Mouse (Mus musculus) retina, postnatal 7 days (tissue): Measurements from ENCODE around the gene Endod1.
"Not testable (repeated sequence)": the region's sequence is repeated elsewhere in the genome, so short reads cannot be mapped to it uniquely, and the experiment has no call there.

Experiments used
- DNase-seq: peaks from one replicate; pipeline ENCODE4 v3.0.0-alpha.2; 2012; ENCODE audit warnings: low read depth, low spot score

The Endod1 gene

GRCm38 (mm10) chr9:14380386-14381285 is 671 bp downstream of the Endod1 start:
- peak; percentile 69 for DNase-seq

GRCm38 (mm10) chr9:14379769-14380385 is 1.4 kb downstream of the Endod1 start:
- no peak for DNase-seq

DNA sequence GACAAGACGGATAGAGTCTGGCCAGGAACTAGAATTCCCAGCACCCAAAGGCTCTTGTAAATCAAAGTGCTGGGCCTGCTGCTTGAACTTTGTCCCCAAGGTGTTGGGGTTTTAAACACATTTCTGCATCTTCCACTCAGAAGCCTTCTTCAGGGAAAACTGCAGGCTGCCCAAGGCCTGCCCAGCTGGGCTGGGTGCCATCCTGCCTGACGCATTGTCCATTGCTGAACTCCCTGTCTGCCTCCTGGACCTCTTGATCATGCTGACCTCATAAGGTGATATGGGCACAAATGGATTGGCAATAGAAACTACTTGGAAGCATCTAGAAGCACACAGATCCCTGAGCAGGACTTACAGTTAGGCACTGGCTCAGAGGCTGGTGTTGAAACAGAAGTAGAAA is 3.2 kb downstream of the Endod1 start:
- DNase-seq, result no peak

DNA sequence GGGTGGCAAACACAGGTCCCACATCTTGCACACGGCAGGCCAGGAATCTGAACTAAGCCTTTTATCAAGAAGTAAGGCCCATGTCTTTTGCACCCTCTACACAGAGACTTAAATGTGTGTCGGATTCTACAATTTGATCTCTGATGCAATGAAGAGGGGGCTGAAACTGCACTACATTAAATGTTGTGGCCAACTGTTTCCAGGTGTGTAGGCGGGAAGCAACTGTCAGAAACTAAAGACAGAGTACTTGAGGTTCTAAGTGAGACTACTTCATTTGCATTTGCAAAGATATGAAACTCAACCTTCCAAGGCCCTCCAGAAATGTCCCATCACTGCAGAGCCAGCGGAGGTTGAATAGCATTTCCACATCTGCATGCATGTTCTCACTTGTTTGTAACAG is 5.2 kb downstream of the Endod1 start:
- DNase-seq, result no peak

DNA sequence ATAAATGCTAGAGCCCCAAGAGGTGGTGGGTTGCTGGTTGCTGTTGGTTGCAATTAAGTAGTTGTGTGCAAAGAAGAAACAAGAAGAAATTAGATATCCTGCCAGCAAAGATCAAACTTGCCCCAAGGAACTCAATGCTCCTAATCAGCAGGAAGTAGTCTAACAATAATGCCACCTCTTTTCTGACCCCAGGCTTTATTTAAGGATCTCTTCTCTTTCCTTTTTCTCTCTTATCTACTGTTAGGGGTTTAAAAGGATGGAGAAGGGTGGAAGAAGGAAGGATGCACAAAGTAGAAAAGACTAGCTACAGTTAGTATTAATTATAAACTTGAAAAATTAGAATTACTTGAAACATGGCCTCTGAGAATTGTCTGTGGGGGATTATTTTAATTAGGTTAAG is 8.9 kb downstream of the Endod1 start:
- DNase-seq, result no peak

DNA sequence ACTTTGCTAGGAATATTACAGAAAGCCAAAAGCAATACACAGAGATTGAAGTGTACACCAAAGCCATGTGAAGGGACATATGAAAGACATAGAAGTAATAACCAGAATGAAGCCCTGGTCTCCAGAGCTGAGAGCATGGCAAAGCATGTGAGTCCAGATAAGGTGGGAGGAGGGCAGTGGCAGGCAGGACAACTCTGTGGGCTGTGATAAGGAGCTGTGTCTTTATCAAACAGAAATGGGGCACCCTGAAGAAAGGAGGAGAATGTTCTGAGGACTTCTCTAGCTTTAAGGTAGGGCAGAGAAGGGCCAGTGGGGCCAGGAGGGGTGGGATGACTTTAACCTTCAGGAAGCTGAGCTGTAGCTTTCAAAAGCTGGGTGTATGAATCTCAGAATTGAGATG is 12.0 kb downstream of the Endod1 start:
- DNase-seq, result no peak

DNA sequence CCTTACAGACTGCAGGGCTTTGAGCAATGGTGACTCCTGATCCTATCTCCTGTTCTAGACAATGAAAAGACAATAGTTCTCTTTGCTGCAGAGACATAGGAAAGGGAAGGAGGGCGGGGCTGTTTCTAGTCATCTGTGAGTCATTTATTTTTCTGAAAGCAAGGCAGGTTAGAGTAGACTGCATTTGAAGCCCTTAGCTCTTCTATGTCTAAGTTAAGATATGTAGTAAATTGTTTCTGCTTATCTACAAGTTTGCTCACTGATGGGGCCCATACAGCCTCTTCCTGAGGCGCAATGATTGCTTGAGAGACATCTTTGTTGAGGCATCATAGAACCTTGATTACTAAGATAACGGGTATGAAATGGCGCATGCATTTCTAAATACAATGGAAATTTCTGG is 13.5 kb downstream of the Endod1 start:
- DNase-seq, result no peak

GRCm38 (mm10) chr9:14365481-14366125 is 15.7 kb downstream of the Endod1 start:
- no peak for DNase-seq

DNA sequence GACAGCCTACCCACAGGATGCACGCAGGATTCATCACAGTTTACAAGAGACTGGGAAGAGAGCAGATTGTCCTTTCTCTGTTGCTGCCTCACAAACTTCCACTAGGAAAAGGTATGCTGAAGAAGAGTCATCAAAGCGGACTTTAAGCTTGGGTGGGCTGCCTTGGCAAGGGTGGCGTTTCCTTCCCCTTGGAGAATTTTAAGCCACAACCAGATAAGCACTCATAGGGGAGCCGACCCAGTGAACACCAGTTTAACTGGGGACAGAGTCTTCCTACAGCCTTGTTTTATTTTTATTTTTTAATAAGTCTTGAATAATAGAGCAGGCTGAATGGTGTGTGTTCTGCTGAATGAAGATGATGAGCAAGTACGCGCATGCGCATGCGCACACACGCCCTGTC is 16.6 kb downstream of the Endod1 start:
- DNase-seq, result no peak

DNA sequence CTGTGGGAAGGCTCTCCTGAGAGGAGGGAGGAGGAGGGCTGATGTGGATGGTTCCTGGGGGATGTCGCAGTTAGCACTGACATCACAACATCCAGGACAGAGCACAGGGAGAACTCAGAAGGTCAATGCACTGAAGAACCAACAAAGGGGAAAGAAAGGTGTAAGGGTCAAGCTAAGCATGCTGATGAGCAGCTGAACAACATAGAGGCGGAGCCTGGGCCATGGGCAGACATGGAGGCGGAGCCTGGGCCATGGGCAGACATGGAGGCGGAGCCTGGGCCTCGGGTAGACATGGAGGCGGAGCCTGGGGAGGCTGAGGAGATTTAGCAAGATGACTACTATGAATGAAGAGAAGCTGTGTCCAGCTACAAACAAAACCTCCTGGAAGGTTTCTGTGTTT is 17.8 kb downstream of the Endod1 start:
- DNase-seq, result no peak

DNA sequence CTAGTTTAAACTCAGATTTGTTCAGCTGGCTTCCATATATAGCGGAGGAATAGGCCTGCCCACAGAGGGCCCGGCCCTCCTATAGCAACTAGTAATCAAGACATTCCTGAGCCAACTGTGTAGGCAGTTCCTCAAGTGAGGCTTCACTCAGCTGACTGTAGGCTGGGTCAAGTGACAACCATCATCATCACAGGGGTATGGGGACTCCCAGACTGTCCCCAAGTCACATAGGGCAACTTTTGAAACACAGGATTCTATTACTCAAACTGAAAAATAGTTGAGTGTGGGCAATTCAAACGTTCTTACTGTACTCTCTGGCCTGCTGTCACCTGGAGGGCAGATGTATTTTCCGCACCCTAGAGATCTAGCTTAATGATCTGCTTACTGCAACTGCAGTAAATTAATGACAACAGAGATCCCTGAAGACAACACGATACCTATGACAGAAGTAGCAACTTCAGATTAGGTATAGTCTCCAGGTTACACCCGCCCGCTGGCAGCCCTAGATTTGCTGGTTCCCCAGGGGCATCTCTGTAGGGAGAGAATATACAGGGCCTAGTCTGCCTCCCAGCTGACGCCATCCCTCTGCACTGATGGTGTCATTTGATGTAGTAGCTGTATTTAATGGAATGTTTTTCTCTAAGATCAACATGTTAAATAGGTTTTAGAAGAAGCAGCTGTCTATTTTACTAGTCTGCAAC is 19.1 kb downstream of the Endod1 start:
- DNase-seq, result no peak

- DNase-seq, result no peak
Measured at GRCm38 (mm10) chr9:14357033-14357432, 24.3 kb downstream of the Endod1 start.

GRCm38 (mm10) chr9:14354852-14355251 is 26.5 kb downstream of the Endod1 start:
- DNase-seq, result no peak

GRCm38 (mm10) chr9:14352337-14352736 is 29.0 kb downstream of the Endod1 start:
- DNase-seq, result no peak

DNA sequence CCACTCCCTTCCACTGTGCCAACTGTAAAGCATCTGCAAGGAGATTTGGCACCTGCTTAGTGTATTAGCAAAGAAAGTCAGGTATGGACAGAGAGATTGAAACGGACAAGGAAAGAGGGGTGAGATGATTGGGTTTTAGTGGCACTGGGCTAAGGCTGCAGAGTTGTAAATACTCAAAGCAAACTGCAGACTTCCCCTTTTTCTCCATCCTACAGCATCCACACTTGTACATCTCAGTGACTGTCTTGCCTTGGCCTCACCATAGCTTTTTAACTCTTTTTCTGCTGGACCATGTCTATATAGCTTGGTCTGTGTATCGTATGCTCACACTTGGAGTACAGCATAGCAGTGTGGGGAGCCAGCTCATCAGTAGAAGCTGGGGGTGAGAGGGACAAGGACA is 30.5 kb downstream of the Endod1 start:
- no peak for DNase-seq

- no peak for DNase-seq
Measured at GRCm38 (mm10) chr9:14349380-14349779, 31.9 kb downstream of the Endod1 start.

- DNase-seq, result no peak
Measured at GRCm38 (mm10) chr9:14348416-14348815, 32.9 kb downstream of the Endod1 start.

DNA sequence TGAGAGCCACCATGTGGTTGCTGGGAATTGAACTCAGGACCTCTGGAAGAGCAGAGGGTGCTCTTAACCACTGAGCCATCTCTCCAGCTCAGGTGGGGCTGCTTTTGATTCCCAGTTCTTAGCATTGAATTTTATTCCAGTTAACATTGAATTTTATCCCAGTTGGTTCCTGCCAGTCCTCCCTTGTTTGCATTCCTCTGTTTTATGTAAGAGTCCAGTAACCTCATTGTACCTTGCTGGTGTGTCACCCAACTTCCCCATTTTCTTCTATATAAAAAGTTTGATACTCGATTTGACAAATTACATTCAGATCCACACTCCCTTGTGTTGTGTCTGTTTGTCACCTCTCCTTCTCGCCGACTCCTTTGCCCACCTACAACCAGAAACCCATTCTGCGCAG is 35.4 kb downstream of the Endod1 start:
- DNase-seq, result not testable (repeated sequence)

DNA sequence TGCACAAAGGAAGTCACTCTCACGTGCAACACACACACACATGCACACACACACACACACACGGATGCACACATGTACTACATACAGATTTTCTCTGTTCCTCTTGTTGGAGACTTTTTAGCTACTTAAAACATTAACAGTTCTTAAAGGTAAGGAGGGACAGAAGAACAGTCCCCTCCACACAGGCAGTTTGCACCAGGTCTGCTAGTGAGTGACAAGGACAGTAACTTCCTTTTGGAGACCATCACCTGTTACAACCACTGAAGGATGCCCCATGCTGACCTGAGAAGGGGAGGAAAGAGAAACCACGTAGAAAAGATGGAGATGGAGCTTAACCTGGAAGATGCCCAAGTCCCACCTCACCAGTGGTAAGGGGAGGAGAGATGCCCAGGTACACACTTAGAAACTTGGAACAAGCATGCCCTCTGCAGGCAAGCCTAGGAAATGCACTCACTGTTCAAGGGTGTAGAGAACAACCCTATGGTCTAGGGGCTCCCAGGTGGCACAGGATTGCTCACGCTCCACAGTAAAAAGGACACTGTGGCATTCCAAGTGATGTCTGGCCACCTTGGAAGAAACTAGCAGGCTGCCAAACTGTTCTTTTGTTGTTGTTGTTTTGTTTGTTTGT is 39.2 kb downstream of the Endod1 start:
- DNase-seq, result peak; percentile 80

DNA sequence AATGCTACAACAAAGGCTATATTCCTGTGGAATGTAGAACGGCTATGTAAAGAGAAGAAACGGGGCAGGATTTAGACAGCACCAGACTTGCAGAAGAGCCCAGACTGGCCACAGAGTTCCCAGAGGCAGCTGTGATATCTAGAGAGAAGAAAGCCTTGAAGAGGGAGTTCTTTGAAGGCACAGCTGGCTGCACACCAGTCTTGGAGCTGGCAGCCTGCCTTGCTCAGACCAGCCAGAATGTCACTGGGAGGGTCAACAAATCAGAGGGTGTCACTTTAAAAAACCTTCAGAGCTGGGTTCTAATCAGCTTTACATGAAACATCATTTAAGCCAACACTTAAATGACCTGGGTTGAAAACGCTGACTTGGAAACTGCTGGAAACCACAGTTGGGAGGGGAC is 42.6 kb downstream of the Endod1 start:
- no peak for DNase-seq

GRCm38 (mm10) chr9:14336901-14337300 is 44.4 kb downstream of the Endod1 start:
- DNase-seq, result no peak

DNA sequence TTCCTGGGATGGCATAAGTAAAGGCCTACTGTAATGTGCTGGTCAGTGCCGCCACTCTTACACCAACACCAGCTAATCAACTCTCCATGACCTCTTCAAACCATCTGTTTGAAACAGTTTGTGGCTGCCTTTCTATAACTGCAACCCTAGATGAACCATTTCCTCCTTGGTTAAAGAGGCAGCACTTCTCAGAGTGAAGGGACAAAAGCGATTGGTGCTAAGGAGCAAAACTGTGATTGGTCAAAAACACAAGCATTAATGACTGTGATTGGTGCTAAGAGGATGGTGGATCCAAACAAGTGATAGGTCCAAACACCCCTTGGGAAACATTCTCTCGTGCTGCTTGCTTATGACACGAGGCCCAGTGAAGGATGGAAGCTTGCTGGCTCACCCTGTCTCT is 45.5 kb downstream of the Endod1 start:
- no peak for DNase-seq
